Mouse (Mus musculus): ENCODE results near the gene Pafah1b2. TPM values are rescaled to one million over a fixed set of nuclear protein-coding genes. Genes with fewer than 3 reads are reported as not detected.

The Pafah1b2 gene
- polyA plus RNA-seq, 1 experiment from 2014 or later: 263 TPM

- H3K4me2 ChIP-seq (ENCODE audit: low read length): no peak overlapping the region
- H3K36me3 ChIP-seq (ENCODE audit: control insufficient read depth, insufficient read depth, low read length): peaks cover 42% of the 10 kb centered on the region
- no peaks in the 10 kb centered on the region for H3K9me3 ChIP-seq (ENCODE audit: control insufficient read depth, low read length)
- H3K4me3 ChIP-seq (ENCODE audit: low read length): no peak overlapping the region
- ATAC-seq: no peak
- H3K4me1 ChIP-seq (ENCODE audit: control insufficient read depth, insufficient read depth, low read depth, low read length): no peaks in the 10 kb centered on the region
- no peaks in the 10 kb centered on the region for H3K27me3 ChIP-seq (replicated peaks; ENCODE audit: control insufficient read depth, insufficient read depth, low read length)
- WGBS: 85% methylated on average over 5 of the region's 5 CpGs
- no peak overlapping the region for H3K27ac ChIP-seq (ENCODE audit: low read depth, low read length)
- H3K9ac ChIP-seq (ENCODE audit: low read depth, low read length): no peak overlapping the region
These were observed 83.2 kb downstream of the Pafah1b2 start for GRCm38 (mm10) chr9:45929285-45929684.

GRCm38 (mm10) chr9:45919895-45920294, 92.6 kb downstream of the Pafah1b2 start:
- no peak overlapping the region for H3K4me2 ChIP-seq (ENCODE audit: low read length)
- no peaks in the 10 kb centered on the region for H3K9me3 ChIP-seq (ENCODE audit: control insufficient read depth, low read length)
- H3K4me1 ChIP-seq (ENCODE audit: control insufficient read depth, insufficient read depth, low read depth, low read length): no peaks in the 10 kb centered on the region
- no peak overlapping the region for H3K9ac ChIP-seq (ENCODE audit: low read depth, low read length)
- H3K4me3 ChIP-seq (ENCODE audit: low read length): no peak overlapping the region
- no peak overlapping the region for H3K27ac ChIP-seq (ENCODE audit: low read depth, low read length)
- WGBS: 57% methylated on average over 1 of the region's 1 CpGs
- no peak for ATAC-seq
- no peaks in the 10 kb centered on the region for H3K27me3 ChIP-seq (replicated peaks; ENCODE audit: control insufficient read depth, insufficient read depth, low read length)
- H3K36me3 ChIP-seq (ENCODE audit: control insufficient read depth, insufficient read depth, low read length): peaks cover 41% of the 10 kb centered on the region

- no peaks in the 10 kb centered on the region for H3K27me3 ChIP-seq (replicated peaks; ENCODE audit: control insufficient read depth, insufficient read depth, low read length)
- H3K9ac ChIP-seq (ENCODE audit: low read depth, low read length): no peak overlapping the region
- WGBS: 52% methylated on average over 5 of the region's 5 CpGs
- no peaks in the 10 kb centered on the region for H3K9me3 ChIP-seq (ENCODE audit: control insufficient read depth, low read length)
- H3K36me3 ChIP-seq (ENCODE audit: control insufficient read depth, insufficient read depth, low read length): peaks cover 52% of the 10 kb centered on the region
- no peak overlapping the region for H3K4me3 ChIP-seq (ENCODE audit: low read length)
- peak overlapping the region; percentile 53 for H3K27ac ChIP-seq (ENCODE audit: low read depth, low read length)
- H3K4me2 ChIP-seq (ENCODE audit: low read length): no peak overlapping the region
- peak; percentile 95 for ATAC-seq
- H3K4me1 ChIP-seq (ENCODE audit: control insufficient read depth, insufficient read depth, low read depth, low read length): no peaks in the 10 kb centered on the region
These were observed 95.2 kb downstream of the Pafah1b2 start for GRCm38 (mm10) chr9:45917041-45917934.

DNA sequence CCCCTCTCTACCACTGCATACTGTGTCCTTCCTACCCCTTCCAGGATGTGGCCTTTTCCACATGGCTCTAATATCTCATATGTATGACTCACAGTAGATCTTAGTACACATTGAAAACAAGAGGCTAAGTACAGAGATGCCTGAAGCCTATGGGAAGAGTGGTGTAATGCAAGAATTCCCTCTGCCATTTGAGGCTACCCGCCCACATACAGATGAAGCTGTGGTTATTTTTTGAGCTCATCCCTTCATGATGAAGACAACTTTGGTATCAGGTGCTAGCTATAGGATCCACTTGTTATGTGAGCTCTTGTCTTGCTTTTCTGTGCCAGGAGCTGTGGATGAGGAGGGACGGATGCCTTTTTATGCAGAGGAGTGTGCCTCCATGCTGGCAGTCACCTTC, 96.8 kb downstream of the Pafah1b2 start:
- no peaks in the 10 kb centered on the region for H3K4me1 ChIP-seq (ENCODE audit: control insufficient read depth, insufficient read depth, low read depth, low read length)
- no peak overlapping the region for H3K27ac ChIP-seq (ENCODE audit: low read depth, low read length)
- H3K36me3 ChIP-seq (ENCODE audit: control insufficient read depth, insufficient read depth, low read length): peaks cover 56% of the 10 kb centered on the region
- H3K9ac ChIP-seq (ENCODE audit: low read depth, low read length): no peak overlapping the region
- no peaks in the 10 kb centered on the region for H3K27me3 ChIP-seq (replicated peaks; ENCODE audit: control insufficient read depth, insufficient read depth, low read length)
- H3K4me3 ChIP-seq (ENCODE audit: low read length): no peak overlapping the region
- H3K4me2 ChIP-seq (ENCODE audit: low read length): no peak overlapping the region
- ATAC-seq: no peak
- no peaks in the 10 kb centered on the region for H3K9me3 ChIP-seq (ENCODE audit: control insufficient read depth, low read length)
- WGBS: 98% methylated on average over 2 of the region's 2 CpGs

Small RNA genes within 50 kb of the gene (microRNA-seq; reads per million reads assigned to microRNA genes)
- not detected for gene Mir7087

Other genes with a start within 250 kb of the Pafah1b2 start
- gene Cep164, start 184.0 kb downstream of the Pafah1b2 start, polyA plus RNA-seq (2015; fragmentation: Nextera tagmentation; extraction: Ambion mirVana): 12.2 TPM in 2 replicates
- 42.9 and 52.0 TPM in 2 replicates for gene Bace1, start 174.1 kb downstream of the Pafah1b2 start, polyA plus RNA-seq (2015; fragmentation: Nextera tagmentation; extraction: Ambion mirVana)
- 18.8 and 23.1 TPM in 2 replicates for gene Pcsk7, start 106.2 kb downstream of the Pafah1b2 start, polyA plus RNA-seq (2015; fragmentation: Nextera tagmentation; extraction: Ambion mirVana)
- gene Rnf214, start 105.8 kb downstream of the Pafah1b2 start, polyA plus RNA-seq (2015; fragmentation: Nextera tagmentation; extraction: Ambion mirVana): 79.7 and 103 TPM in 2 replicates
- 7.1 and 8.5 TPM in 2 replicates for gene Tagln, start 76.6 kb downstream of the Pafah1b2 start, polyA plus RNA-seq (2015; fragmentation: Nextera tagmentation; extraction: Ambion mirVana)
- gene Sidt2, start 57.4 kb downstream of the Pafah1b2 start, polyA plus RNA-seq (2015; fragmentation: Nextera tagmentation; extraction: Ambion mirVana): 51.2 and 52.0 TPM in 2 replicates
- 5.2 and 5.7 TPM in 2 replicates for gene Sik3, start 130 bp upstream of the Pafah1b2 start, polyA plus RNA-seq (2015; fragmentation: Nextera tagmentation; extraction: Ambion mirVana)
- gene Apoa1, start 215.9 kb upstream of the Pafah1b2 start, polyA plus RNA-seq (2015; fragmentation: Nextera tagmentation; extraction: Ambion mirVana): 2.7 and 4.1 TPM in 2 replicates
- gene Apoc3, start 222.9 kb upstream of the Pafah1b2 start, polyA plus RNA-seq (2015; fragmentation: Nextera tagmentation; extraction: Ambion mirVana): not detected in 2 replicates
- gene Apoa4, start 228.0 kb upstream of the Pafah1b2 start, polyA plus RNA-seq (2015; fragmentation: Nextera tagmentation; extraction: Ambion mirVana): not detected in 2 replicates